In the genomic region with DNA sequence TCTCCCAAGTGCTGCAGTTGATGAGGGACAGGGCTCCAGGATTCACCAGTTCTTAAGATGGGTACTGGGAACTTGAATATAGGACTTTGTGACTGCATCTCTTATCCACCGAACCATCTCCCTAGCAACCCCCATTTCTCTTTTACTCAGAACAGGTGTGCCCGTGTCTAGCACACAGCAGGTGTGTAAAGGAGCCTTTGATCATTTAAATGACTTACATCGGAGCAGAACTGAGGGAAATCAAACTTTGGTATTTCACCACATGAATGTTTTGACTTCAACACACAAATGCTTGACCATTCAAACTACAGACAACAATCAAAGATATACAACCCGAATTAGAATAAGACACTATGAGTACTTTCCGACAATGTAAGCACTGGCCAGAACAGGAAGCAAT, we compare ENCODE assay signal across 35 mouse cellular contexts.
"Had no signal": no experiment of that assay in that cellular context is flagged by ENCODE, and none has a peak within 500 bp of the region (broad histone marks: within the 10 kb centered on the region; RNA-seq: fewer than 3 reads in every experiment).

No protein-coding gene starts in this region.

- H3K4me2 ChIP-seq: heart, embryonic 11.5 days; heart, embryonic 12.5 days; heart, embryonic 13.5 days; heart, embryonic 15.5 days; hindbrain, embryonic 12.5 days; hindbrain, embryonic 13.5 days; hindbrain, embryonic 14.5 days; hindbrain, embryonic 15.5 days; intestine, embryonic 15.5 days; kidney, embryonic 15.5 days had no signal

- ATAC-seq: hindbrain, embryonic 16.5 days; hindbrain, postnatal 0 days; inflammation-experienced regulatory T-cells, adult 6 months; intestine, embryonic 15.5 days; intestine, embryonic 16.5 days; intestine, postnatal 0 days had no signal

- H3K27ac ChIP-seq: heart, embryonic 10.5 days; heart, embryonic 13.5 days; heart, embryonic 15.5 days; hindbrain, embryonic 10.5 days; hindbrain, embryonic 12.5 days; hindbrain, embryonic 13.5 days; hindbrain, embryonic 14.5 days; hindbrain, embryonic 15.5 days; hindbrain, postnatal 0 days; intestine, embryonic 15.5 days; kidney, embryonic 15.5 days; kidney, postnatal 0 days; layer of hippocampus, adult 2 months had no signal

- H3K36me3 ChIP-seq: heart, embryonic 10.5 days; heart, embryonic 12.5 days; heart, embryonic 13.5 days; heart, embryonic 15.5 days; hindbrain, embryonic 10.5 days; hindbrain, embryonic 12.5 days; hindbrain, embryonic 13.5 days; hindbrain, embryonic 15.5 days; intestine, embryonic 15.5 days; kidney, embryonic 15.5 days had no signal

- H3K9ac ChIP-seq: heart, embryonic 12.5 days; heart, embryonic 13.5 days; heart, embryonic 15.5 days; hindbrain, embryonic 12.5 days; hindbrain, embryonic 13.5 days; hindbrain, embryonic 14.5 days; hindbrain, embryonic 15.5 days; intestine, embryonic 15.5 days; kidney, embryonic 15.5 days had no signal

- H3K9me3 ChIP-seq: heart, embryonic 10.5 days; heart, embryonic 12.5 days; heart, embryonic 13.5 days; heart, embryonic 15.5 days; hindbrain, embryonic 10.5 days; hindbrain, embryonic 12.5 days; hindbrain, embryonic 13.5 days; hindbrain, embryonic 15.5 days; intestine, embryonic 15.5 days; kidney, embryonic 15.5 days had no signal

- H3K27me3 ChIP-seq: heart, embryonic 12.5 days; heart, embryonic 13.5 days; heart, embryonic 15.5 days; hindbrain, embryonic 12.5 days; hindbrain, embryonic 13.5 days; hindbrain, embryonic 15.5 days; intestine, embryonic 15.5 days; kidney, embryonic 15.5 days had no signal

- H3K4me3 ChIP-seq: heart, embryonic 10.5 days; heart, embryonic 12.5 days; heart, embryonic 13.5 days; heart, embryonic 15.5 days; hindbrain, embryonic 10.5 days; hindbrain, embryonic 12.5 days; hindbrain, embryonic 13.5 days; hindbrain, embryonic 15.5 days; intestine, embryonic 15.5 days; kidney, embryonic 15.5 days; layer of hippocampus, adult 2 months had no signal

- DNase-seq: heart, postnatal 10 days; heart, postnatal 14 days; heart, postnatal 36 days; heart, postnatal 4 days; kidney, adult 11 months; kidney, adult 18-20 months; kidney, adult 2 months; kidney, adult 8-10 months; kidney, adult 9 months; kidney, postnatal 10 days; kidney, postnatal 14 days; kidney, postnatal 25 days; kidney, postnatal 36 days; kidney, postnatal 4 days; layer of hippocampus, adult 9-11 months; layer of hippocampus, postnatal 36 days had no signal
